Mouse (Mus musculus) lung, adult 2 months (tissue): ENCODE measurements around the gene Krtap1-4.

ENCODE experiments used
- CTCF ChIP-seq: fragments of 200-500 bp; IDR thresholded peaks from 2 replicates; pipeline ENCODE4 v1.5.1; 2011; ENCODE audit warnings: mild to moderate bottlenecking, low read length, control low read depth; ENCODE audit not compliant: insufficient read depth
- POLR2A ChIP-seq: fragments of 200-500 bp; IDR thresholded peaks from 2 replicates; pipeline ENCODE4 v1.6.1; 2011; ENCODE audit warnings: low read depth, mild to moderate bottlenecking, control low read depth, low read length, borderline replicate concordance; ENCODE audit errors: extremely low read depth

DNA sequence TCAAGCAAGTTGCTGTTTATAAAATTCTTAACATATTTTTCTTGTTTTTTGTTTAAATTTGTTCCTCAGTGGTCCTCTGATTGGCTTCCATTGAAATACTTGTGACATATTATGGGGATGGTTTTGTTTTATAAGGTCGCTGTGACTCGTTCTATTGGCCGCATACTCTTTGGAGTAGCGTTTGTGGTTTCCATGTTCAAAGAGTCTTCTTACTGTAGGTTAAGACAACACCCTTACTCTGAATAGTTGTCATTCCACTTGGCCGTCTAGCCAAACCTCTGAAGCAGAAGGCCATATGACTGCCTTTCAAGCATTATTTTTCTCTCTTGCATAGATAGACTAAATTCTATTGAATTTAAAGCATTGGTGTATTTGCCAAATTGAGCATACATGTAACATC lies 2.4 kb downstream of the Krtap1-4 start:
- TF ChIP-seq CTCF (no peak), POLR2A (no peak)
